Mouse (Mus musculus) liver, embryonic 13.5 days (tissue): ENCODE data around the gene Bicdl1. TPM values are rescaled to one million over a fixed set of nuclear protein-coding genes. Genes with fewer than 3 reads are reported as not detected.
A peak's percentile ranks its signal among the peaks of the same experiment; 100 is the strongest.

Experiments
- ATAC-seq: fragments of 200-750 bp; cut with Nextera tagmentation; 2 replicates; pipeline ENCODE4 v1.8.0; 2017; ENCODE audit warnings: low read depth, mild to moderate bottlenecking, moderate number of reproducible peaks, moderate library complexity
- DNase-seq: peaks from one replicate; pipeline ENCODE4 v3.0.0; 2022
- H3K27ac ChIP-seq: fragments of 300-500 bp; sonication (generic); 2 replicates; pipeline ENCODE4 v1.5.1; 2015; ENCODE audit warnings: moderate library complexity, mild to moderate bottlenecking, inconsistent platforms
- H3K27me3 ChIP-seq: fragments of 300-500 bp; sonication (generic); 2 replicates; pipeline ENCODE4 v1.6.1; 2015; ENCODE audit warnings: mild to moderate bottlenecking, inconsistent platforms
- H3K36me3 ChIP-seq: fragments of 300-500 bp; sonication (generic); 2 replicates; pipeline ENCODE4 v1.6.1; 2015; ENCODE audit warnings: mild to moderate bottlenecking, inconsistent platforms
- H3K4me1 ChIP-seq: fragments of 300-500 bp; sonication (generic); replicated peaks from 2 replicates; pipeline ENCODE4 v1.6.1; 2015; ENCODE audit warnings: inconsistent platforms
- H3K4me2 ChIP-seq: fragments of 300-500 bp; sonication (generic); 2 replicates; pipeline ENCODE4 v1.6.1; 2015; ENCODE audit warnings: inconsistent platforms, mild to moderate bottlenecking, moderate library complexity
- H3K4me3 ChIP-seq: fragments of 300-500 bp; sonication (generic); replicated peaks from 2 replicates; pipeline ENCODE4 v1.5.1; 2015; ENCODE audit warnings: mild to moderate bottlenecking, inconsistent platforms
- H3K9ac ChIP-seq: fragments of 300-500 bp; sonication (generic); 2 replicates; pipeline ENCODE4 v1.6.1; 2015; ENCODE audit warnings: mild to moderate bottlenecking, inconsistent platforms
- H3K9me3 ChIP-seq: fragments of 300-500 bp; sonication (generic); replicated peaks from 2 replicates; pipeline ENCODE4 v1.6.1; 2016; ENCODE audit warnings: inconsistent platforms
- WGBS: fragments of 180-500 bp; shearing (Covaris S2); methylation state at CpG from one replicate; pipeline ENCODE4 v1.1.7; 2015; ENCODE audit not compliant: insufficient replicate concordance; 5-methylcytosine and 5-hydroxymethylcytosine counted together
- polyA plus RNA-seq: library from polyadenylated mRNA; unstranded; fragments of >200 nt; fragmentation: Nextera tagmentation; extraction: Ambion mirVana; gene quantifications from 2 replicates; pipeline ENCODE4 v1.2.1, GENCODE M21; 2015

Gene Bicdl1
- polyA plus RNA-seq, 1 experiment from 2014 or later, result 2.0 TPM

DNA sequence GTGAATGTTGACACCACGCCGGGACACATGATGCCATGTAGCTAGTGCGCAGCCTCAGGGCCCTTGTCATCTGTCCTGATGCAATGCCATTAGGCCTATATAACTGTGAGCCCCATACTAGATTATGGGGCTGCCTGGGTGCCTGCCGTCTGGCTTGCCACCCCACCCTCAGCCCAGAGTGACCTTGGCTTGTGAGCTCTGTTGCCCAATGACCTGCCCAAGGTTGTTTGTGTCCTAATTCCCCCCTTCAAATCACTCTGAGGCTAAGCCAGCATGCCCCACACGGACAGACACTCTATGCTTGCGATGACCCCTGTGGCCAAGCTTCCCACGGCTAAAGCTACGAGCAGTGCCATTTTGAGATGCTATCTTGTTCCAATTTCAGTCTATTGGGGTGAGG, 81.7 kb downstream of the Bicdl1 start:
- ATAC-seq (no peak), DNase-seq (no peak)
- H3K4me3 ChIP-seq, result no peak overlapping the region
- H3K36me3 ChIP-seq, result peaks cover 32% of the 10 kb centered on the region
- no peak overlapping the region for H3K9ac ChIP-seq
- H3K4me1 ChIP-seq, result peaks cover 20% of the 10 kb centered on the region
- H3K27me3 ChIP-seq, result no peaks in the 10 kb centered on the region
- H3K9me3 ChIP-seq, result no peaks in the 10 kb centered on the region
- WGBS, result 76% methylated on average over 8 of the region's 8 CpGs
- H3K4me2 ChIP-seq, result no peak overlapping the region
- H3K27ac ChIP-seq, result no peak overlapping the region

DNA sequence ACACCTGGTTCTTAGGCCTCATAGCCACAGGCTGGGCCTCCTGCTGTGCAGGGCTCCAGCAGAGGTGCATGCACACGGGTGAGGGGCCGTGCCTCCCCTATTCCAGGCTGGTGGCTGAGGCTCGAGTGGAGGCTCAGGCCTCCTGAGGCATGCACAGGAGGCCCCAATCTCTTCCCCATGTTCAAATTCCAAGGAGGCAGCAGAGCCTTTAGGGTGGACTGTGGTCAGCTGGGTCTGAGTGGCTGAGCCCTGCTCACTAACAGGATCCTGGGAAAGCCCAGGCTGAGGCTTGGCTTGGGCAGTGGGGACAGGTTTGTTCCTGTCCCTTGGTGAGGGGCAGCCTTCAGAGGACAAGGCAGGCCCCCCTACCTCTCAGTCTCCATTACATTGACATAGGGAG, 82.5 kb downstream of the Bicdl1 start:
- DNase-seq, result no peak
- Histone ChIP-seq H3K27me3 (no peaks in the 10 kb centered on the region), H3K4me3 (no peak overlapping the region), H3K36me3 (peaks cover 41% of the 10 kb centered on the region), H3K9me3 (no peaks in the 10 kb centered on the region), H3K27ac (no peak overlapping the region), H3K4me2 (no peak overlapping the region), H3K4me1 (peaks cover 20% of the 10 kb centered on the region), H3K9ac (no peak overlapping the region)
- 77% methylated on average over 3 of the region's 3 CpGs for WGBS
- no peak for ATAC-seq

DNA sequence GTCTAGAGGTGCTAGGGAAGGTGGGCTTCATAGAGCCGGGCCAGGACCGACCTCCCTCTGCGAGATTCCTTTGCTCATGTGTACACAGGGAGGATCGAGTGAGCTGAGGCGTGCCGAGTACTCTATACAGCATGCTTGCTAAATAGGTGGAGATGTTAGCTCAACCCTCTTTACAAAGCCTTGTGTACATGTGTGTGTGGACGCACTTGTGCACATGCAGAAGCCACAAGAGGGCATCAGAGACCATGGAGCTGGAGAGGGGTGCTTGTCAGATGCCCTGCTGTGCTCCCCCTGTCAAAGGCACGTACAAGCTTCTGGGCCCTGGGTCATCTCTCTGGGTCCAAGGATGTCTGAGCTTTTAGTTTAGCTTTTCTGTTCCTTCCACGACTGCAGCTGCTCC, 87.2 kb downstream of the Bicdl1 start:
- no peak overlapping the region for H3K9ac ChIP-seq
- H3K9me3 ChIP-seq, result no peaks in the 10 kb centered on the region
- H3K4me1 ChIP-seq, result 0 out of 2 replicates have a peak, but pooled peaks cover 3% of the 10 kb centered on the region
- WGBS, result 85% methylated on average over 9 of the region's 9 CpGs
- ATAC-seq (no peak), DNase-seq (no peak)
- no peak overlapping the region for H3K27ac ChIP-seq
- H3K4me3 ChIP-seq, result no peak overlapping the region
- H3K36me3 ChIP-seq, result peaks cover 88% of the 10 kb centered on the region
- no peaks in the 10 kb centered on the region for H3K27me3 ChIP-seq
- H3K4me2 ChIP-seq, result no peak overlapping the region

GRCm38 (mm10) chr5:115635536-115635935, 95.9 kb downstream of the Bicdl1 start:
- Histone ChIP-seq H3K4me1 (peaks cover 59% of the 10 kb centered on the region), H3K36me3 (peaks cover 66% of the 10 kb centered on the region), H3K9me3 (no peaks in the 10 kb centered on the region), H3K9ac (peak overlapping the region; percentile 98), H3K4me2 (peak overlapping the region; percentile 88), H3K4me3 (0 out of 2 replicates have a peak overlapping the region, but pooled peaks have one; percentile 6), H3K27me3 (no peaks in the 10 kb centered on the region), H3K27ac (peak overlapping the region; percentile 97)
- 50% methylated on average over 6 of the region's 6 CpGs for WGBS
- no peak for ATAC-seq
- DNase-seq, result no peak

- 52% methylated on average over 8 of the region's 8 CpGs for WGBS
- peak overlapping the region; percentile 97 for H3K27ac ChIP-seq
- H3K4me1 ChIP-seq, result peaks cover 72% of the 10 kb centered on the region
- H3K27me3 ChIP-seq, result no peaks in the 10 kb centered on the region
- peak overlapping the region; percentile 96 for H3K4me3 ChIP-seq
- peak overlapping the region; percentile 98 for H3K9ac ChIP-seq
- DNase-seq (peak; percentile 70), ATAC-seq (peak; percentile 58)
- H3K9me3 ChIP-seq, result no peaks in the 10 kb centered on the region
- peaks cover 51% of the 10 kb centered on the region for H3K36me3 ChIP-seq
- H3K4me2 ChIP-seq, result peak overlapping the region; percentile 88
Observed at GRCm38 (mm10) chr5:115634046-115634445, 97.4 kb downstream of the Bicdl1 start.

- no peak for ATAC-seq
- no peaks in the 10 kb centered on the region for H3K27me3 ChIP-seq
- WGBS, result 51% methylated on average over 4 of the region's 4 CpGs
Observed at GRCm38 (mm10) chr5:115633060-115633459, 98.4 kb downstream of the Bicdl1 start.

GRCm38 (mm10) chr5:115632358-115632714, 99.1 kb downstream of the Bicdl1 start:
- no peak for ATAC-seq
- H3K9ac ChIP-seq, result peak overlapping the region; percentile 98

More at GRCm38 (mm10) chr5:115633060-115633459, 98.4 kb downstream of the Bicdl1 start:
- H3K9ac ChIP-seq, result peak overlapping the region; percentile 98
- H3K27ac ChIP-seq, result peak overlapping the region; percentile 97
- peaks cover 42% of the 10 kb centered on the region for H3K36me3 ChIP-seq
- peak overlapping the region; percentile 88 for H3K4me2 ChIP-seq
- no peaks in the 10 kb centered on the region for H3K9me3 ChIP-seq
- no peak for DNase-seq
- H3K4me1 ChIP-seq, result peaks cover 82% of the 10 kb centered on the region
- H3K4me3 ChIP-seq, result peak overlapping the region; percentile 96

GRCm38 (mm10) chr5:115631505-115632357, 99.7 kb downstream of the Bicdl1 start, which contains the start of gene Rab35:
TSS of gene Rab35 (plus strand) at chr5:115631908.
- Histone ChIP-seq H3K9ac (peak within 1 kb of the TSS; percentile 98), H3K27me3 (no peaks in the 10 kb centered on the region), H3K4me2 (peak within 1 kb of the TSS; percentile 88), H3K4me3 (peak within 1 kb of the TSS; percentile 96), H3K9me3 (no peaks in the 10 kb centered on the region), H3K36me3 (peaks cover 28% of the 10 kb centered on the region), H3K27ac (peak within 1 kb of the TSS; percentile 97), H3K4me1 (peaks cover 84% of the 10 kb centered on the region)
- ATAC-seq (peak; percentile 80), DNase-seq (peak; percentile 93)
- WGBS, result under 1% methylated on average over 83 of the region's 125 CpGs

More at GRCm38 (mm10) chr5:115632358-115632714, 99.1 kb downstream of the Bicdl1 start:
- Histone ChIP-seq H3K27ac (peak overlapping the region; percentile 97), H3K27me3 (no peaks in the 10 kb centered on the region), H3K36me3 (peaks cover 34% of the 10 kb centered on the region), H3K9me3 (no peaks in the 10 kb centered on the region), H3K4me2 (peak overlapping the region; percentile 88), H3K4me3 (peak overlapping the region; percentile 96), H3K4me1 (peaks cover 84% of the 10 kb centered on the region)
- under 1% methylated on average over 25 of the region's 30 CpGs for WGBS
- peak; percentile 53 for DNase-seq

- no peaks in the 10 kb centered on the region for H3K27me3 ChIP-seq
- peaks cover 82% of the 10 kb centered on the region for H3K4me1 ChIP-seq
- no peak for DNase-seq
- WGBS, result 63% methylated on average over 5 of the region's 5 CpGs
- no peaks in the 10 kb centered on the region for H3K9me3 ChIP-seq
- ATAC-seq, result no peak
- peaks cover 17% of the 10 kb centered on the region for H3K36me3 ChIP-seq
- peak overlapping the region; percentile 97 for H3K27ac ChIP-seq
- peak overlapping the region; percentile 96 for H3K4me3 ChIP-seq
- peak overlapping the region; percentile 98 for H3K9ac ChIP-seq
- H3K4me2 ChIP-seq, result peak overlapping the region; percentile 80
Observed at GRCm38 (mm10) chr5:115630291-115630690, 101.1 kb downstream of the Bicdl1 start.

GRCm38 (mm10) chr5:115629672-115630071, 101.7 kb downstream of the Bicdl1 start:
- H3K4me3 ChIP-seq, result no peak overlapping the region
- H3K4me2 ChIP-seq, result peak overlapping the region; percentile 12; the same call in 1 of the 2 replicates
- H3K9ac ChIP-seq, result peak overlapping the region; percentile 36; the same call in 1 of the 2 replicates
- no peaks in the 10 kb centered on the region for H3K9me3 ChIP-seq
- H3K36me3 ChIP-seq, result peaks cover 10% of the 10 kb centered on the region
- DNase-seq (no peak), ATAC-seq (no peak)
- no peaks in the 10 kb centered on the region for H3K27me3 ChIP-seq
- peak overlapping the region; percentile 99; the same call in 1 of the 2 replicates for H3K27ac ChIP-seq
- 80% methylated on average over 4 of the region's 4 CpGs for WGBS
- H3K4me1 ChIP-seq, result peaks cover 82% of the 10 kb centered on the region

GRCm38 (mm10) chr5:115628083-115628482, 103.3 kb downstream of the Bicdl1 start:
- no peak for ATAC-seq
- Histone ChIP-seq H3K27me3 (no peaks in the 10 kb centered on the region), H3K9ac (peak overlapping the region; percentile 69; the same call in 1 of the 2 replicates), H3K36me3 (peaks cover under 1% of the 10 kb centered on the region; the same call in 1 of the 2 replicates), H3K27ac (peak overlapping the region; percentile 99), H3K4me1 (peaks cover 80% of the 10 kb centered on the region), H3K9me3 (no peaks in the 10 kb centered on the region), H3K4me2 (no peak overlapping the region), H3K4me3 (no peak overlapping the region)
- no peak for DNase-seq
- 26% methylated on average over 8 of the region's 8 CpGs for WGBS
